Mouse (Mus musculus) heart, adult 2 months (tissue): ENCODE results near the gene Col8a2.

ENCODE experiments used
- CTCF ChIP-seq: fragments of 200-600 bp; IDR thresholded peaks from 2 replicates; pipeline ENCODE4 v1.8.1; 2022; ENCODE audit warnings: antibody characterized with exemption, mild to moderate bottlenecking, moderate library complexity
- POLR2A ChIP-seq: fragments of 200-500 bp; IDR thresholded peaks from 2 replicates; pipeline ENCODE4 v1.6.1; 2011; ENCODE audit warnings: mild to moderate bottlenecking, low read depth, low read length, control low read depth; ENCODE audit not compliant: insufficient read depth

- TF ChIP-seq POLR2A = no peak
- TF ChIP-seq CTCF = no peak
Observed at GRCm38 (mm10) chr4:126310344-126310743, 23.8 kb downstream of the Col8a2 start.
